Mouse (Mus musculus) midbrain, embryonic 16.5 days (tissue): Measurements from ENCODE around the gene Rnf43. TPM values are rescaled to one million over a fixed set of nuclear protein-coding genes. Genes with fewer than 3 reads are reported as not detected.
A peak's percentile ranks its signal among the peaks of the same experiment; 100 is the strongest.

Experiments used
- ATAC-seq: fragments of 200-750 bp; cut with Nextera tagmentation; 2 replicates; pipeline ENCODE4 v1.8.0; 2017; ENCODE audit warnings: moderate TSS enrichment
- H3K27ac ChIP-seq: fragments of 300-500 bp; sonication (generic); 2 replicates; pipeline ENCODE4 v1.5.1; 2014; ENCODE audit warnings: mild to moderate bottlenecking, low read length, mixed read lengths
- H3K27me3 ChIP-seq: fragments of 300-500 bp; sonication (generic); 2 replicates; pipeline ENCODE4 v1.6.1; 2014; ENCODE audit warnings: low read depth, low read length, mixed read lengths; ENCODE audit not compliant: control insufficient read depth, insufficient read depth
- H3K36me3 ChIP-seq: fragments of 300-500 bp; sonication (generic); 2 replicates; pipeline ENCODE4 v1.6.1; 2014; ENCODE audit warnings: mild to moderate bottlenecking, low read length, moderate library complexity, mixed read lengths; ENCODE audit not compliant: control insufficient read depth, insufficient read depth
- H3K4me1 ChIP-seq: fragments of 300-500 bp; sonication (generic); 2 replicates; pipeline ENCODE4 v1.6.1; 2014; ENCODE audit warnings: mild to moderate bottlenecking, low read length, mixed read lengths; ENCODE audit not compliant: control insufficient read depth, insufficient read depth
- H3K4me2 ChIP-seq: fragments of 300-500 bp; sonication (generic); 2 replicates; pipeline ENCODE4 v1.6.1; 2014; ENCODE audit warnings: mild to moderate bottlenecking, low read length, mixed read lengths
- H3K4me3 ChIP-seq: fragments of 300-500 bp; sonication (generic); 2 replicates; pipeline ENCODE4 v1.5.1; 2014; ENCODE audit warnings: low read depth, mild to moderate bottlenecking, low read length, moderate library complexity, mixed read lengths
- H3K9ac ChIP-seq: fragments of 300-500 bp; sonication (generic); 2 replicates; pipeline ENCODE4 v1.6.1; 2014; ENCODE audit warnings: low read depth, low read length, mixed read lengths
- H3K9me3 ChIP-seq: fragments of 300-500 bp; sonication (generic); replicated peaks from 2 replicates; pipeline ENCODE4 v1.6.1; 2014; ENCODE audit warnings: mild to moderate bottlenecking, low read length, mixed read lengths; ENCODE audit not compliant: control insufficient read depth, poor library complexity, severe bottlenecking
- WGBS: fragments of 180-500 bp; shearing (Covaris S2); extraction: QIAGEN DNeasy Blood & Tissue Kit; methylation state at CpG from one replicate; pipeline ENCODE4 v1.1.7; 2014; 5-methylcytosine and 5-hydroxymethylcytosine counted together
- polyA plus RNA-seq: library from polyadenylated mRNA; unstranded; fragments of >200 nt; fragmentation: Nextera tagmentation; extraction: Ambion mirVana; gene quantifications from 2 replicates; pipeline ENCODE4 v1.2.1, GENCODE M21; 2015

Gene Rnf43
- polyA plus RNA-seq, 1 experiment from 2014 or later = 0.68 TPM

GRCm38 (mm10) chr11:87682096-87682495, 19.6 kb downstream of the Rnf43 start:
- no peak overlapping the region for H3K27ac ChIP-seq
- no peaks in the 10 kb centered on the region for H3K36me3 ChIP-seq
- H3K4me2 ChIP-seq = no peak overlapping the region
- no peak overlapping the region for H3K9ac ChIP-seq
- H3K27me3 ChIP-seq = no peaks in the 10 kb centered on the region
- no peak for ATAC-seq
- no peaks in the 10 kb centered on the region for H3K9me3 ChIP-seq
- H3K4me3 ChIP-seq = no peak overlapping the region
- H3K4me1 ChIP-seq = peaks cover 10% of the 10 kb centered on the region; the same call in 1 of the 2 replicates
- WGBS = 81% methylated on average over 12 of the region's 12 CpGs

GRCm38 (mm10) chr11:87682838-87683571, 20.5 kb downstream of the Rnf43 start:
- Histone ChIP-seq H3K4me2 (no peak overlapping the region), H3K27ac (no peak overlapping the region), H3K9ac (no peak overlapping the region), H3K9me3 (no peaks in the 10 kb centered on the region), H3K36me3 (no peaks in the 10 kb centered on the region), H3K4me3 (no peak overlapping the region), H3K4me1 (peaks cover 8% of the 10 kb centered on the region; the same call in 1 of the 2 replicates), H3K27me3 (no peaks in the 10 kb centered on the region)
- WGBS = 40% methylated on average over 13 of the region's 13 CpGs
- no peak for ATAC-seq

DNA sequence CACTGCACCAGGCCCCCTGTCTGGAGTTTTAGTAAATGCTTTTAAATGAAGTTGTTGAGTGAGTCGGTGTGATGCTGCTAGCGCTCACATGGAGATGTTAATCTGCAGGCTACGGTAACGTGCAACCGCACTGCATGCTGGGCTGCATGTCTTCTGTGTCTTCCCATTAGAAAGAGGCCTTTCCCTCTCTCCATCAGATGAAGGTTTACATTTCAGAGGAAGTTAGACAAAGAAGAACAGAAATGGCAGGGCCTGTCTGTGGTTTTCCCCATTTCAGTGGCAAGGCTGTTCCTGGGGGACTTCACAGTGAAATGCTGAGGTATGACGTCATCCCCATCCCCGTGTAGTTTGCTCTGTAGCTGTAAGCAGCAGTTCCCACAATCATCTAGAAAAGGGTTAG, 23.9 kb downstream of the Rnf43 start:
- Histone ChIP-seq H3K27me3 (no peaks in the 10 kb centered on the region), H3K4me1 (peaks cover 16% of the 10 kb centered on the region), H3K27ac (no peak overlapping the region), H3K36me3 (no peaks in the 10 kb centered on the region), H3K9me3 (no peaks in the 10 kb centered on the region), H3K9ac (peak overlapping the region; percentile 36; the same call in 1 of the 2 replicates), H3K4me3 (no peak overlapping the region), H3K4me2 (no peak overlapping the region)
- no peak for ATAC-seq
- WGBS = 52% methylated on average over 7 of the region's 7 CpGs

- Histone ChIP-seq H3K9me3 (no peaks in the 10 kb centered on the region), H3K4me2 (no peak overlapping the region), H3K4me3 (no peak overlapping the region), H3K27ac (no peak overlapping the region), H3K27me3 (no peaks in the 10 kb centered on the region), H3K4me1 (peaks cover 16% of the 10 kb centered on the region), H3K9ac (no peak overlapping the region), H3K36me3 (no peaks in the 10 kb centered on the region)
- 70% methylated on average over 15 of the region's 15 CpGs for WGBS
- ATAC-seq = no peak
Measured at GRCm38 (mm10) chr11:87687246-87688225, 25.0 kb downstream of the Rnf43 start.

DNA sequence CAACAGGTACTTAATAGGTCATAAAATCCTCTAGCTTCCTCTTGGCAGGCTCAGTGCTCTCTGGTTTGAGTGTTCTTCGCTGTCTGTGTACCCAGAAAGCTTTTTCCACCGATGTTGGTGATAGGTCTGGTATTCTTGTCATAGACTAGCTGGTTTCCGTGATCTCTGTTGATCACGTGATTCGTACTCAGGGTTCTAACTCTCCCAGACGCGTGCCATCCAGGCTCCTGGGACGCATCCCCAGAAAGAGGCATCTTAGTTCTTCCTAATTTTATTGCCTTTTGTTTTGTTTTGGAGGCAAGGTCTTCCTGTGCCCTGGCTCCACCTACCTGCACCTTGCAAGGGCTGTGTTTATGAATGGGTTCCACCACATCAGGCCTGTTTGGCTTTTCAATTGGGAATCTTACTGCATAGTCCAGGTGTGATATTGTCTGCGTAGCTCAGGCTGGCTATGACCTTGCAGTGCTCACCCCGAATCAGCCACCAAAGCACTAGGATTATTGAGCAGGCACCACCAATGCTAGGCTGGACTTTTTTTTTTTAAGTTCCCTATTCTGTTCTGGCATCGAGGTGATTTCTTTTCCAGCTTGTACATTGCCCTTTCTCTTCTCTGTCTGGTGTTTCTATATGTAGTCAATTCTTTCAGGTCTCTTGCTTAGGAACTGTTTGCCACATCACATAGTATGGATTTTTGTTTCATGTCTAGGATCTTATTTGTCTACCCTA, 26.1 kb downstream of the Rnf43 start:
- no peak for ATAC-seq
- Histone ChIP-seq H3K27me3 (no peaks in the 10 kb centered on the region), H3K4me1 (peaks cover 13% of the 10 kb centered on the region), H3K9me3 (no peaks in the 10 kb centered on the region), H3K27ac (peak overlapping the region; percentile 57; the same call in 1 of the 2 replicates), H3K36me3 (no peaks in the 10 kb centered on the region), H3K4me2 (no peak overlapping the region), H3K4me3 (no peak overlapping the region), H3K9ac (no peak overlapping the region)
- WGBS = 90% methylated on average over 11 of the region's 11 CpGs

DNA sequence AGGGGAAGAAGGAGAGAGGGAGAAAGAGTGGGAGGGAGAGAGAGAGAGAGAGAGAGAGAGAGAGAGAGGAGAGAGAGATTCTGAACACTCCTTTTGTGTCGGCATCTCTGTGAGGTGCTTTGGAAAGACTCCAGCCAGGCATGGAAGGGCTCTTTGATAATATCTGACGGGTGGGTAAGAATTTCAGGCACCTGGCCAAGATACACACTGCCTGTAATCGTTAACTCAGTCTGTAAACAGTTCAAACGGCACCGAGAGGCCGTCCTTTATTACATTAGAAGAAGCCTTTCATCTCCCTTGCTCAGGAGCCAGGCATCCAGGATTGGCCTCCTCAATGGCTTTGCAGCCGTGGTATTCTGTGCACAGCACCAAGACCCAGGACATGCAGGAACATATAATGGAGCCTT, 26.9 kb downstream of the Rnf43 start:
- H3K27ac ChIP-seq = peak overlapping the region; percentile 57
- no peaks in the 10 kb centered on the region for H3K9me3 ChIP-seq
- no peaks in the 10 kb centered on the region for H3K27me3 ChIP-seq
- H3K9ac ChIP-seq = no peak overlapping the region
- H3K36me3 ChIP-seq = no peaks in the 10 kb centered on the region
- peaks cover 13% of the 10 kb centered on the region for H3K4me1 ChIP-seq
- 26% methylated on average over 7 of the region's 7 CpGs for WGBS
- H3K4me2 ChIP-seq = no peak overlapping the region
- ATAC-seq = peak; percentile 25; the same call in 1 of the 2 replicates
- no peak overlapping the region for H3K4me3 ChIP-seq

DNA sequence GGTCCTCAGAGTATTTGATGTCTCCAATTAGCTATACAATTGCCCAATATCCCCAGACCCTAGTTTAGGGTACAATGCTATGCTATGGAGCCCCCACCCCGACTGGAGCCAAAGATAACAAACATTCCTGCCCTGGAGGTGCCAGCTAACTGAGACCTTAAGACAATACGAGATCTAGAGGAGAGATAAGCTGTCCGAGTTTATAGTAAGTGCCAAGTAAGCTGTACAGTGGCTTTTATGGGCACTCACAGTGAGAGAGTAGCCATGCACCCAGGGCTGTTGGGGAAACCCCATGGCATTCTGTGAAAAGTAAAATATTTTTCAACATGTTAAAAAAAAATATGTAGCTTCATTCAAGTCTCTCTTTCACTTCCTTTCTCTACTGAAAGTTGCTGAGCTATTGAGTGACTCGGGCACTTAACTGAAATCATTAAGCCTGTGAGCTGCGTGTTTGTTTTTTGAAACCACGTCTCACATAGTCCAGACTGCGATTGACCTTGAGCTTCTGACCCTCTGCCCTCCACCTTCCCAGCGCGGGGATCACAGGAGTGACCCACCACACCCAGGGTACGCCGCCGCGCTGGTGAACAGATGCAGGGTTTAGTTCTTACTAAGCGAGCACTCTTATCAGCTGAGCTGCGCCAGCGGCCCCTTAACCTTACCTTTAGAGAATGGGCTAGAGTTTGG, 27.7 kb downstream of the Rnf43 start:
- Histone ChIP-seq H3K36me3 (no peaks in the 10 kb centered on the region), H3K9me3 (no peaks in the 10 kb centered on the region), H3K4me2 (no peak overlapping the region), H3K4me3 (no peak overlapping the region), H3K9ac (no peak overlapping the region), H3K27me3 (no peaks in the 10 kb centered on the region), H3K4me1 (peaks cover 13% of the 10 kb centered on the region), H3K27ac (peak overlapping the region; percentile 57)
- ATAC-seq = no peak
- 82% methylated on average over 16 of the region's 16 CpGs for WGBS

DNA sequence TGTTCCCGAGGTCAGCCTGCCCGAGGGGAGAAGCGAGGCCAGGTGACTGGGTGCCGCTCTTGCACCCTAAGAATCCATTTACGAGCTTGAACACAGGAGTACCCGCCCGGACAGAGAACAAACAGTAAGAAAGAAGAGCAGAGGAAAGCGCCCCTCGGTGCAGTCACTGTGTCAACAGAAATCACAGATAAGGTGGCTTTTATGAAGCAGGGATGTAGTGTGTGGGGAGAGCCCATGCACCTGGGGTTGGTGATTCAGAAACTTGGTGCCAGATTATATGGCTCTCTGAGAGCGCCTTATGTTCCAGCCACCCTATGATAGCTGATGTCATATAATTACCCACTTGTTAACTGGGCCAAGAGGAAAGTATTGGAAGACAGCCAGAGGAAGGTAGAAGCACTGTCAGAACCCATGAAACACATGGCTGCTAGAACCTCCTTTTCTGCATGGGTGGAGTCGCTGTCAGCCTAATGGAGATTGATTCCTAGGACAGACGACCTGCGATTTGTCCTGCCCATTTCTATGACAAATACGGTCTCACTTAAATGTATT, 34.7 kb downstream of the Rnf43 start:
- Histone ChIP-seq H3K4me2 (no peak overlapping the region), H3K4me1 (no peaks in the 10 kb centered on the region), H3K27me3 (no peaks in the 10 kb centered on the region), H3K27ac (no peak overlapping the region), H3K9ac (no peak overlapping the region), H3K36me3 (no peaks in the 10 kb centered on the region), H3K9me3 (no peaks in the 10 kb centered on the region), H3K4me3 (no peak overlapping the region)
- ATAC-seq = no peak
- 85% methylated on average over 14 of the region's 14 CpGs for WGBS
